Mouse (Mus musculus) kidney, postnatal 36 days (tissue): ENCODE measurements around the gene Arid1b.
A peak's percentile ranks its signal among the peaks of the same experiment; 100 is the strongest.

Experiments
- DNase-seq, 2 experiments: peaks; one replicate each; pipeline ENCODE4 v3.0.0; 2021 to 2022; ENCODE audit warnings: mixed read lengths in 2 of 2

Arid1b gene

DNA sequence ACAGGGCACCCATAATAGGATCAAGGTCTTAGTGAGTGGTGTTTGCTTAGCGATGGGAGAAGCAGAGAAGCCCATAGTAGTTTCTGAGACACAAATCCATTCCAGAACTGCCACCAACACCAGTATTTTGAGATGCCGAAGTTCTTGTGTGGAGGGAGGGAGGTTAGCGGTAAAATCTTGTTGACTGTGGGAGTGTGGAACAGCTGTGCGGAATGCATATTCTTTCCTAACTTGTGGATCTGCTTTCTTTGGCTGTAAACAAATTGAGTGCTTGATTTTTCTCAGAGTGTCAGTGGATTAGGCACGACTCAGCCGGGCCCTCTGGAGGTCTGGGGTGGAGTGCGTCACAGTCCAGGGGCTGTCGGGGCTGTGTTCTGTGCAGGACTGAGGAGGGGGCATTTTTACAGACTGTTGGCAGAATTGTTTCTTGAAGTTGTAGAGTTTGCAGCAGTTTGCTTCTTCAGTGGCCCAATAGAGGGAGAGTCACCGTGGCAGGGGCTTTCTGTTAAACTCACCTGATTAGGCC lies 27.9 kb downstream of the Arid1b start:
- no peak for DNase-seq

DNA sequence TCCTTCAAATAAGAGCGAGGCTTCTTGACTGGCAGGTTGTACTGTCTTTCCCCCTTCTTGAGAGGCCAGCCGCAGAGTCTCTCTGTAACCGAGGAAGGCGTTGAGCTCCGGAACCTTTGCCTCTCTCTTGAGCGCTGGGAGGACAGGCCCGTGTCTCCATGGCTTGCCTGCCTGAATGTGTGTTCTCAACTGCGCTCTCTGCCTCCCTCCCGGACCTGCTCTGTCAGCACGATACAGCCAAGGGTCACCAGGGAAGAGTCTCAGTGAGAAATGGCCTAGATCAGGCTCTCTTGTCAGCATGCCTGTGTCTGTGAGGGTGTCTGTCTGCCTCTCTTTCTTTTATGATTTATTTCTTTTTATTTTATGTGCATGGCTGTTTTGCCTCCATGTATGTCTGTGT lies 29.6 kb downstream of the Arid1b start:
- DNase-seq, result peak; percentile 62 to 64

DNA sequence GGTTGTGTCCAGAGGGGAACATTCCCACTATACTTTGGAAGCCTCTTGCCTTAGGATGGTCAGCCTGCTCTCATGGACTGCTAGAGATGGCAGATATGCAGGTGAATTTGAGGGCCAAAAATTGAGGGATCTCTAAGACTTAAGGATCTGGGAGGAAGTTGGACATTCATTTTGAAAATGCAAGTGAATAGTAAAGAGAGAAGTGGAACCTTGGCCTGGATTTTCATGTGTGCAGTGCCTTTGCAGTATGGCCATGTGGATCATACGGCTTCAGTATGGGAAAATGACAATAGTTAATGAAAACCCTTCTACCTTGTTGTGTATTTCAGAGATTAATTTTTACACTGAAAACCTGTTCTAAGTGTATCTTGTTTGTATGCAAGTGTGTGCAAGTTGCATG lies 31.3 kb downstream of the Arid1b start:
- no peak for DNase-seq

DNA sequence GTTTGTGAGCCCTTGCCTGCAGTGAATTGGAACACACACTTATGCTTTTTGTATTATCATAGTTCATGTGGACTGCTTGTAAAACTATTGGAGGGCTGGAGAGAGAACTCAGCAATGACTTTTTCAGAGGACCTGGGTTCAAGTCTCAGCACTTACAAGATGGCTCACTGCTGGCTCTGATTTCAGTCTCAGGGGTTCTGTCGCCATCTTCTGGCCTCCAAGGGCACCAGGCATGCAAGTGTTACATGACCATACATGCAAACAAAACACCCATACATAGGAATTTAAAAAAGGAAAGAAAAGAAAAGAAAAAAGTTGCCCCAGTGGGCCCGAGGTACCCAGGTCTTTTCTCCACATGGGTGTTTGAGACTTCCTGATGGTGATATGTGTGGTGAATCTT lies 32.4 kb downstream of the Arid1b start:
- no peak for DNase-seq

DNA sequence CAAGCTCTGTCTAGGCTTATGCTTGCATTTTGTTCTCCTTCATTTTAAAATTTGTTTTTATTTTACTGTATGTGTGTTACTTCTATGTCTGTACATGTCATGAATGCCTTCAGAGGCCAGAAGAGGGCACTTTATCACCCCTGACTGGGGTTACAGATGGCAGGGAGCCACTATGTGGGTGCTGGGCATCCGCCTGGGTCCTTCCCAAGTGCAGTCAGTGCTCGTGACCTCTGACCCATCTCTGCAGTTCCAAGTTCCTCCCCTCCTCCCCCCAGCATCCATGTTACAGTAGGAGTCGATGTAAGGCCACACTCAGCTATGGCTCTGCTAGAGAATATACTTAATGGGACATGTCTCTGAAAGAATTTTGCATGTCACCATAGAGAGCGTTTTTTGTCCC lies 35.0 kb downstream of the Arid1b start:
- peak in 1 of 2 experiments; percentile 43 for DNase-seq

DNA sequence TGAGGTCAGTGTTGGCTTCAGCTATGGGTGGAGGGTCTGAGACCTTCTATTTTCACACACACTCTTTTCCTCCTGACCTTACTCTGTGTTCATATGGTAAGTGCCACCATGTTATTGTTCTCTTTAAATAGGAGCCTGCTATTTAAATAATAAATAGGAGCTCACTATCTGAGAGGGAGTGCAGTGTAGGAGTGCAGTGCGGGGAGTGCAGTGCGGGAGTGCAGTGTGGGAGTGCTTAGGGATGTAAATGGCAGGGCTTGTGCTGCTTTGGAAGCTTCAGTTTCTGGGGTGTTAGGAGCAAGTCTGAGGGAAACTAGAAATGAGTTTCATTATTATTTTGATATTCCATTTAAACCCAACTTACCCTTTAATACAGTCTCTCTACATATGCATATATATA lies 36.2 kb downstream of the Arid1b start:
- DNase-seq, result no peak

DNA sequence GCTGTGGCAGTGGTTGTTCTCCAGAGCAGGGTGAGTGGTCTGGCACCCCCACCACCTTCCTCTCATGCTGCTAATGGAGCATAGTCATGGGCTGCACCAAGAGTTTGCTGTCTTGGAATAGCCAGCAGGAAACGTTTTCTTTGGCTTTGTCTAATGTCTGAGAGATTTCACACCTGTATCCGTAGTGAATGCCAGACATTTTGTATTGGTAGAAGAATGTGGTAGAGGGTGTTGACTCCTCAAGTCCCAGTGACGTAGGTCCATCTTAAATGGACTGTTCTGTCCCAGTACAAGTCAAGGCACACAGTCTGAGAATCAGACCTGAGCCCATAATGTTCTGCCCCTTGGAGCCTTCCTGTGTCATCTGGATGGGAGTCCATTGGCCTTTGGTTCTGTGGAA lies 39.2 kb downstream of the Arid1b start:
- DNase-seq, result no peak

DNA sequence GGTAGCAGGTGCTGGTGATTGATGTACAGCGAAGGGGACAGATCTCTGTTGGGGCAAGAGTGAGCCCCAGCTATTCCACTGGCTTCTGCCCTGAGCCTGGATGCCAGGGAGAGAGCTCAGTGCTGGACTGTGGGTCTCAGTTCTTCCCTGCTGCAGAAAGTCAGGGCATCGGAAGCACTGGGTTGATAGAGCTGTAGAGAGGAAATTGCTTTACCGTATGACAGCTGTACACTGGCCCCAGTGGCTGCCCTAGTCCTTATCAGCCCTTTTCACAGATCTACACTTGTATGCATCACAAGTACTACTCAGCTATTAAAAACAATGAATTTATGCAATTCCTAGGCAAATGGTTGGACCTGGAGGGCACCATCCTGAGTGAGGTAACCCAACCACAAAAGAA lies 40.1 kb downstream of the Arid1b start:
- DNase-seq, result no peak

DNA sequence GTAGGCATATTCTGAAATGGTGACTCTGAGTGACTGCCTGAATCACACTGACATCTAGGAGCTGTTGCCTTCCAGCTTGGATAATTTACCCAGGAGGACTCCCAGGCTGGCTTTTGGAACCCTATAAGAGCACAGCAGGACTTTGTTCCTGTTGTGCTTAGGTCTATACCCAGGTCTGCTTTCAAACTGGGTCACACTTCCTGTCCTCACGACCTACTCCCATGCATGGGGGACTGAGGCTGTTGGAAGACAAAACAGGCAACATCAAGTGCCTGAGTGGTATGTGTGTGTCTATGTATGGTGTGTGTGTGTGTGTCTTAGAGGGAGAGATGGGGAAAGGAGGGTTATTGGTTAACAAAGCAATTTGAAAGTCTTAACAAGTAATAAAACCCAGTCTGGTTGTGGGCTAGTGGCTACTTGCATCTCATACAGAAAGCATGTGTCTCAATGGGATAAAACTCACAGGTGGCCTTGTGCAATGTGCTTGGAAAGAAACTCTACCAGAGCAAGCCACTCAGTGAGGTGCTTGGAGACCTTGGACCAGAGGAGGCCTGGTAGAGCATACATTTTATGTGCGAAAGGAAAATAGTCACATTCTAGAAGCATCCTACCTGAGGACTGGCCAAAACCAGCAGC lies 42.2 kb downstream of the Arid1b start:
- DNase-seq, result no peak

DNA sequence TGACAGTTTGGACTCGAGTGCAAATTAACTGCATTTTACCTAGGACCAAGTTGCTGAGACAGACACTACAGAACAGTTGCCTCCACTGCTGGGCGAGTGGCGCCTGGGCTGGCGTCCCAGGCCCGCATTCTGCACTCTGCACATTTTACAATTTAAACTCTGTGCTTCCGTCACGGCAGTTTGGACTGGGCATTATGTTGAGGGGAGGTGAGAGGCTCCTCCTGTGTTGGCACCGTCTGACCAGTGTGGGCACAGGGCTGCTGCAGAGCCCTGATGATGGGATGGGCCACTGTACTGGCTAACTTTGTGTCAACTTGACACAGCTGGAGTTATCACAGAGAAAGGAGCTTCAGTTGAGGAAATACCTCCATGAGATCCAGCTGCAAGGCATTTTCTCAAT lies 43.1 kb downstream of the Arid1b start:
- DNase-seq, result peak in 1 of 2 experiments; percentile 41

DNA sequence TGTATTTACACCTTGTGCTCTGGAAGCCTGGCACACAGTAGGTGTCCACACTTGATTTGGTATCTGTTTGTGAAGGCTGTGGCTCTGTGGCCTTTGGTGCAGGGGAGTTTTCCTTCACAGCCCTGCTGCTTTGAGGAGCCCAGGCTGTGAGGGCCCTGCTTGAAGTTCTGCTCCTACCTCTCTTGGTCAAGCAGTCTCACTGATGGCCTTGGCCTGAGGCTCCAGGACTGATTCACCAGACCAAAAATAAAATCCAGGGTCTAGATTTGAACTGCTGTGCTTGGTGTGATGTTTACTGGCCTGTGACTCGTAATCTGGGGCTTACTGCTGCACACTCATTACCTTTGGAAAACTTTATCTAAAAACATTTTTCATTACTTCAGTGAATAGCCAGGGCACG lies 45.7 kb downstream of the Arid1b start:
- no peak for DNase-seq

DNA sequence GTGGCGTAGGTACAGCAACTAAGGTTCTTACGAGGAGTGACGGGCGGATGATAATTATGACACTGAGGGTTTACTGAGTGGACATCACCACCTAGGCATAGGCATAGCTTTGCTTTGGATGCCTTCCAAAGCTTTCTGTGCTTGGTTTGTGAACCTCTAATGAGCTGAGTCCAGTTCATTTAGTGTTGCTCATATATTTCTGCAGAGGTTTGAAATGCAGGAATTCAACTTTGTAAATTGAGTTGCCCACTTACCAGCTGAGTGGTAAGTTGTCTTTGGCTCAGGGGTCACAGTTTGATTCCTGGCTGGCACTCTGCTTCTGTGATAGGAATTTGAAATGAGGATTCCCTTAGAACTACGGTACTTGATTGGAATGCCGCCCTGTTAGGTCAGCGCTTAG lies 49.7 kb downstream of the Arid1b start:
- DNase-seq, result peak in 1 of 2 experiments; percentile 45

DNA sequence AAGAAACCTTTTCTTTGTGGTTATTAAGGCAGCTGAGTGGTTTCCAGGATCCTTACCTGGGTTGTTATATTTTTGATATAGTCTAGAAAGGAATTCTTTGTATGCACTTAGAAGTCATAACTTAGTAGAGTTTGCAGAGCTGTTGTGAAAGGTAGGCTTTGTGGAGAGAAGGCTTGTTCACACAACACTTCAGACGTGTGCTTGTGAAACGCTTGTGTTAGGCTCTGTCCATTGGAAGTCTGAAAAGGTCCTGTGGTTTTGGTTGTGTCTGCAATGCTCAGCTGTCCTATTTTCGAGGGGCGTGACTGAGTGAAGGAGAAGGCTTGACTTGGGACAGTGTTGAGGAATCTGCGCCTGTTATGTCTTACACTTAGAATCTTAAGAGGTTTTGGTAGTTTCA lies 51.5 kb downstream of the Arid1b start:
- no peak for DNase-seq

DNA sequence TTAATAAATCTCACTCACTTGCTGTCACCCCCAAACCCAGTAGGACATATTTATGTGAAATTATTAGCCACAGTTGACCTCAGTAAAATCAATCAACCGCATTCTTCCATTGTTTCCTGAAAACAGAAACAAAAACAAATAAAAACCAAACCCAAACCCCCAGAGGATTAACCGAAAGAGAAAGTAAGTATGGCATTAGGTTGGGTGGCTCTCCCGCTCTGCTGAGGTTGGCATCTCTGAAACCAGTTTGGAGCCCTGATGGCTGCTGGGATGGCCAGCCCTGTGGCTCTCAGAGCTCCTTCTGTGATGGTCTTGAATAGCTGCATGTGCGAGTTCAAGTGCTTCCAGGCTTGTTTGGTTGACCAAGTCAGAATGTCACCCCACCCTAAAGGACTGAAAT lies 53.2 kb downstream of the Arid1b start:
- no peak for DNase-seq

DNA sequence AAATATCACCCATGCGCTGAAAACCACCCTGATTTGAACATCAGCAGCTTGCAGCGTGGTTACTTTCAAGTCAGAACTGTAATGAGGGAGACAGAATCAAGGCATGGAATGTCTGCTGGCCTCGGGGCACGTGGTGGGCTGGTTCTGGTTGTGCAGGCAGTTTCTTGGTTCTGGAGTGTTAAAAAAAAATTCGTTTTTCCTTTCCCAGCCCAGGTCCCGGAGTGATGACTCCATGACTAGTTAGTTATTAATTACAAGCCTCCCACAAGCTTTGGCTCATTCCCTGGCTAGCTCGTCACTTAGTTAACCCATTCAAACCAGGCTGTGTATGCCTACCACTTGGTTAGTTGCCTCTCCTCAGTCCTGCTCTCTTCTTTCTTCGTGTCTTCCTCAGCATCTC lies 56.1 kb downstream of the Arid1b start:
- peak; percentile 67 to 73 for DNase-seq

DNA sequence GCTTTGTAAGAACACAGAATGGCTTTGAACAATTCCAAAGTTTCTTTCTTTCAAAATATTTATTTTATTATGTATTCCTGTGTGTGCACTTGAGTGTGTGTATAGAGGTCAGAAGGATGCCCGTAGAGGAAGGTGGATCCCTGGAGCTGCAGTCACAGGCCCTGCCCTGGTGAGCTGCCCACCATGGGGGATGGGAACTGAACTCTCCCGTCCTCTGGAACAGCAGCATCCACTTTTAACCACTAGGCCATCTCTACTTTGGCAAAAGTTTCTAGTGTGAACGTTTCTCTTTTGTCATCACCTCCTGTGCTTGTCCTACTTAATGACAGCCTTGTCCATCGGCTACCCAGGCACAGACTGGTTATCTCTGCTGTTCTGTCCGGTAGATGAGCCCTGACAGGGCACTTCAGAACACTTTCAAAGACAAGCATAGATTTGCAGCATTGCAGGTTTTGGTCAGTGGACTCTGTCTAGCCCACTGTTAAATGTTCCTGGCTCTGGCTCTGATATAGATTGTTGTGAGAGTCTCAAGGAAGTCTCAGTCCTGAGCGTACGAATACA lies 56.9 kb downstream of the Arid1b start:
- no peak for DNase-seq

DNA sequence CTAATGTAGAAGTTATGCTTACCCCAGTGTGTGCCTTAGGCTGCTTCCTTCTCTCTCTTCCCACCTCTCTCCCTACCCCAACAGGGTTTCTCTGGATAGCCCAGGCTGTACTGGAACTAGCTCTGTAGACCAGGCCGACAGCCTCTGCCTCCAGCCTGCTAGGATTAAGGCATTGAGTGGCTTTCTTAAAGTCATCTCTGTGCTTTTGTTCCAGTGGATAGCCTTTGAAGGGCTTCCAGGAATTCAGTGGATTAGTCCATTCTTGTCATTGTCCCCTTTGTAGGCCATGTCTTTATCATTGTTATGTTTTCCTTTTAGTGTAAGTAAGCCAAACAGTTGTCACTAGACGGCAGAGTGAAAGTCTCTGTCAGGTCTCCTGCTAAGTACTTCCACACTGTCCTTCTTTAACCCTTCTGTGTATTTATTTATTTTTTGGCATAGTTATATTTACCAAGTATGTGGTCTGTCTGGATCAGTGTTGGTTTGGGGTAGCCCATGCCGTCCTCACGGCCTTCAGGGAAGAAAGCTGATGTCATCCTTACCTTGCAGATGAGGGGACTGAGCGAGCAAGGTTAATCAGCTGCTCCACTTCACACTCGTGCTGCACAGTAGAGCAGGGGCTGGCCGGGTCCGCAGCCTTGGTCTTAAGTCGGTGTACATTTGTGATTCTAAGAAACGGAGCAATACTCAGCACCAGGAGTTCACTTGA lies 58.1 kb downstream of the Arid1b start:
- no peak for DNase-seq

DNA sequence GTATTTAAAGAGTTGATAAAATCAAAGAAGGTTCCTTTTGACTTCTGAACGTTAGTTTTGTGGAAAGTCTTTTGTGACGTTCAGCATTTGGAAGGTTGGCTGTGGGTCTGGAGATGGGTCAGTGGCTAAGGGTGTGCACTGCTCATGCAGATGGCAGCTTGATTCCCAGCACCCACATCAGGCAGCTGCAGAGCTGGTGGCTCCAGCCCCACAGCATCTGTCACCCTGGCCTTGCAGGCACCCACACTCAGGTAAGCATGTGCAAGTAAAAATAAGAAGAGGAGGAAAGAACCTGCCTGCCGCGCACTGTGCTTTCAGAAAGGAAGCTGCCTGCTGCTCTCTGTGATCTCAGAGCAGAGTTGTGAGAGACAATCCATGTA lies 58.7 kb downstream of the Arid1b start:
- DNase-seq, result no peak

DNA sequence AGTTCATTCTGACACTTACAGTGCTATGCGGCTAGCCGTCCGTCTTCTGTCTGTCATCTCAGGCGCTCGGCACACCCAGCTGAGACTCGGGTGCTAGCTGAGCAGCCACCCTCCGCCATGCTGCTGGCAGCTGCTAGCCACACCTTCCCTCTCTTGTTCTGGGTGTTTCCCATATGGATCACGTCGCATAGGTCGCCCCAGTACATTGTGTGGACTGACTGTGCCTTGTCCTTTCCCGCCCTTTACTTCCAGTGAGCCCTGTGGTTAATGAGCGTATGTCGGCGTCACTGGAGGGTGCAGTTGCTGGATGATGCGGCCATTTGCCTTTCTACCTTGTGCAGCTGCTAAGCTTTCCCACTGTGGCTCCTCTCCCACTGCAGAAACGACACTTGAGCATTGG lies 59.1 kb downstream of the Arid1b start:
- DNase-seq, result no peak

DNA sequence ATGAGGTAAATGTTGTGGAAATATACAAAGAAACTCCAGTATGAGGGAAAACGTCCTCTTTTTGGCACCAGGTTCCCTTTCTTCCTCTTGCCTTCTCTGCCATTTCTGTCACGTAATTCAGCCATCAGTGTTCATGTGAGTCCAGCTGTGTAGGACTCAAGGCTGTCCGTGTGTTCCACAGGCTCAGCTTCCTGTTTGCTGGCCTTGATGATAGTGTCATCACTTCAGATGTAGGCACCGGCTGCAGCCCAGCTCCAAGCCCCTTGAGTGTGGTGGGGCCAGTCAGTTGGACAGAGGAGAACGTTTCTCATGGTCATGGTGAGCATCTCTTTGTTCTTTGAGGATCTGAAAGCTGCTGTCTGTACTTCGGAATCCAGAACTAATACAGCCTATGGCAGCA lies 61.3 kb downstream of the Arid1b start:
- no peak for DNase-seq

DNA sequence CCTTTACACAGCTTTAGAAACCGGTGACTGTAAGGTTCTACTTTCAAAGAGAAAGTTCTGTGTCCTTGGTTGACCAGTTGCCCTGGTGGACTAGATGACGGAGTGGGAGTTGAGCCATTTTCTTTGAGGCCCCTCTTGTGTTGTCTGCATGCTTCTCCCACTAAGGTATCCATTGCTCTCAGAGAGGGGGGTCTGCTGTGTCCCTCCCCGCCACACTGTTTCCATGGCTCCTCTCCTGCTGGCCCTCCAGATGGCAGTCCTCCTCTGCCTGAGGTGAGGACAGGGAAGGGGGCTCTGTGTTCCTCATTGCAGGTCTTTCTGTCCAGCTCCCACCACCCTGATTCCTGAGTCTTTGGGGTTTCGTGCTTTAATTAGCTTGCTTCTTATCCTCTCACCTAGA lies 62.5 kb downstream of the Arid1b start:
- DNase-seq, result no peak

DNA sequence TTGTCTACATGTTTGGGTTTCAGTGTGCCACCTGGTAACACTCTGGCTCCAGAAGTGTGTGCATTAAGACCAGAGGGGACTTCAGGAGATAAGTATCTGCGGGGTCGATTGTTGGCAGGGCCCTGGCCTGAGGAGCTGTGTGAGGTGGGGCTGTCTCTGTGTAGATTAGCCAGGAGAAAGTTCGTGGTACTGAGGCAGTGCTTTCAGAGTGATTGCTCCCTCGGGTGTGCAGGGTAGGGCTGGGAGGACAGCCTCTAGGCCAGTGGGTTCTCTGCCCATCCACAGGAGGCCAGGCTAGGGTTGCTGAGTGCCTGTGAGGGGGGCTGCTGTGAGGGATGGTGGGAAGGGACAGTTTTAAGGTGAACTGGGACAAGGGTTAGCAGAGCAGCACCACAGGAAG lies 63.2 kb downstream of the Arid1b start:
- peak in 1 of 2 experiments; percentile 9 for DNase-seq

DNA sequence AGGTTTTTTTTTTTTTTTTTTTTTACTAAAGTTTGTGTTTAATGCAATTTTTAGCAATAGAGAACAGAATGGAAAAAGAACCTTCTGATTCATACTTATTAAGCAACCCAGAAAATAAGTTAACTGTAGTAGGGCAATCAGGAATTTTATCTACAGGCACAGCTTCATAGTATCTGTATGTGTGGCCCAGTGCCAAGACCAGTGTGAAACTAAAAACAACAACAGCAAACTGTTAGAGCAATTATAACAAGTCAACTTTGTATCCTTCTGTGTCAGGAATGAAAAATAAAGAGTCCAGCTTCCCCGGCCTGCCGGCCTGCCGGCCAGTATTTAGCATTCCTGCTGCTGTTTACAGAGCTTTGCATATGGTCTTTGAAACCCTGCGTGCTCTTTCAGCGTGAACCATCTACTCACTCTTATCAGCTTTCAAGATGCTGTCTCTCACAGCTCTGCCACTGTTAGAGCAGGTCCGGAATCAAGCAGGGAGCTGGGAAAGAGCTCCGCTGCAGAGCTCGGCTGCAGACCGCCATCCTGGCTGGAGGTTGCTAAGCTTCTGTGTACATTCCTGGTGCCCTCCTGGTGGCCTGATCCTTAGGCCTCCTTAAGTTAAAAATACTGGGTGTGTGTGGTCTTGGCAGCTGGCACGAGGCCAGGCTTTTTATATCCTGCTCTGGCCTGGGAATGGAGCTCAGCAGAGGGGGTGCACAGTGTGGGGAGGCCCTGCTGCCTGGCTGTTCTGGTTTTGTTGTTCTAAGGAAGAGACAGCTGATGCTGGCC lies 64.0 kb downstream of the Arid1b start:
- DNase-seq, result peak; percentile 54 to 73
